Mouse (Mus musculus) thymus, postnatal 0 days (tissue): Measurements from ENCODE around the gene Kcnj12. TPM values are rescaled to one million over a fixed set of nuclear protein-coding genes. Genes with fewer than 3 reads are reported as not detected.

Experiments
- DNase-seq: peaks from one replicate; pipeline ENCODE4 v3.0.0-alpha.2; 2015; ENCODE audit warnings: low spot score
- polyA plus RNA-seq: library from polyadenylated mRNA; unstranded; fragments of >200 nt; fragmentation: Nextera tagmentation; extraction: Ambion mirVana; gene quantifications from 2 replicates; pipeline ENCODE4 v1.2.1, GENCODE M21; 2015

Kcnj12 gene
- polyA plus RNA-seq, result 0.05 and 0.10 TPM in 2 replicates

- no peak for DNase-seq
These were observed at the start of gene Kcnj12 for GRCm38 (mm10) chr11:61022550-61023391. Kcnj12 (plus strand) TSS chr11:61022564.

GRCm38 (mm10) chr11:60975097-60975496 is 47.3 kb upstream of the Kcnj12 start:
- peak; percentile 42 for DNase-seq

GRCm38 (mm10) chr11:60976234-60976633 is 46.1 kb upstream of the Kcnj12 start:
- DNase-seq, result no peak

DNA sequence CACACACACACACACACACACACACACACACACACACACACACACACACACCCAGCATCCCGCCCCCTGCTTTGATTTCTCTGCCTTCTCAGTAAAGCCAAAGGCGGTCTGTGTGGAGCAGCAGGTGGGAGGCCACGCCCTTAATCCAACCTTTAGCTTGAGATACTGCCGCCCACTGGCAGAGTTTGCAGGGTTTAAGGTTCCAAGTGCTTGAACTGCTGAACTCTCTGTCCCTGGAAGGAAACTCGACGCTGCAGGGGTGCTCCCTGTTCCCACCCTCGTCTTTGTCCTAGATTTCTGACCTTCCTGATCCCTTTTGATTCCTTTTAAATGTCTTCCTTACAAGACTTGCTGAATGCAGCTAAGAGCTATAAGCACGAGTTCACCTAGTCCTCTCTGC is 45.6 kb upstream of the Kcnj12 start:
- DNase-seq, result peak; percentile 62

- no peak for DNase-seq
These were observed 45.2 kb upstream of the Kcnj12 start for GRCm38 (mm10) chr11:60977153-60977552.

DNA sequence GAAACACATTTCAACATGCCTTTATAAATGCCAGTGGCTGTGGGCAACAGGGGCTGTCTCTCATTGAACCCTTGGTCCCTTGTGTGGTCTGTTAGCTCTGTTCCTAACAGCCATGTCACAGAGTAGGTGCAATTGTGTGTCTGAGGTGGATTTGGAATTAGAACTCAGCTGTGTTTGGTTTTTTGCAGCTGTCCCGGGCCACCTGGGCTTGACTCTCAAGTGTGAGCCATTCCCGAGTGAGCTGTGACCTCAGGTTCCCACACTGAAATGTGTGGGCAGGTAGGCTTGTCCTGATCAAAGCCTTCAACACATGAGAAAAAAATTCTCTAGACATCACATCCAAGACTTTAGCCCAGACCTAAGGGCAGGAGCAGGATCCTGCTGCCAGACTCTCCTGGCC is 43.7 kb upstream of the Kcnj12 start:
- no peak for DNase-seq

GRCm38 (mm10) chr11:60979788-60980187 is 42.6 kb upstream of the Kcnj12 start:
- no peak for DNase-seq

DNA sequence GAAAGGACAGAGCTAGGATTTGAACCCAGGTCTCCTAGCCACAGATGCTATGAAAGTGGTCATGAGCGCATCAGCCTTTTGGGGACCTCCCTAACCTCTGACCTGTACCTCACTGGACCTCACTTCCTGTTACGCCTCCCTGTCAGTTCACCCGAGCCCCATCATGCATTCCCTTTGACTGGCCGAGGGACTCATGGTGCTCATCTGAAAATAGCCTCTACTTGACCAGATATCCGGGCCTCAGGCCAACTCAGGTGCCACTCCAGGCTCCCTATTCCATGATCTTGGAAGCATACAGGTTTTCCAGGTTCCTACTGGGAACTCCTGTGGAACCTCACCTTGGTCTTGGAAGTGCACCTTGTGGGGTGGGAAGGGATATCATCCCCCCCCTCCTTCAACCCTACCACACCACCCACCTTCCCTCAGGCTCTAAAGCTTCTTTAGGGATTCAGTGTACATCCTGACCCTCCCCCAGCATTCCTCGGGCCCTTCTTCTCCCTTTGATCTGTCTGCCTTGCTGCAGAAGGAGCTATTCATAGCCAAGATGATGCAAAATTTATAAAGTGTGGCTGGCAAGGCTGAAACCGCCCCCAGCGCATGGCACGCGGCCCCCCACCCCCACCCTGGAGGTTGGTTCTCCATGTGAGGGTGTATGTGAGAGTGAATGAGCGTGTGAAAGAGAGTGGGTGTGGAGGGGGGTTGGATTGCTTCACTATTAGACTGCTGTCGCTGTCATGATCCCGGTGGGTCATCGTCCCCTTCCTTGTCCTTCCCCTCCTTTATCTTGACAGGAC is 40.5 kb upstream of the Kcnj12 start:
- DNase-seq, result no peak

DNA sequence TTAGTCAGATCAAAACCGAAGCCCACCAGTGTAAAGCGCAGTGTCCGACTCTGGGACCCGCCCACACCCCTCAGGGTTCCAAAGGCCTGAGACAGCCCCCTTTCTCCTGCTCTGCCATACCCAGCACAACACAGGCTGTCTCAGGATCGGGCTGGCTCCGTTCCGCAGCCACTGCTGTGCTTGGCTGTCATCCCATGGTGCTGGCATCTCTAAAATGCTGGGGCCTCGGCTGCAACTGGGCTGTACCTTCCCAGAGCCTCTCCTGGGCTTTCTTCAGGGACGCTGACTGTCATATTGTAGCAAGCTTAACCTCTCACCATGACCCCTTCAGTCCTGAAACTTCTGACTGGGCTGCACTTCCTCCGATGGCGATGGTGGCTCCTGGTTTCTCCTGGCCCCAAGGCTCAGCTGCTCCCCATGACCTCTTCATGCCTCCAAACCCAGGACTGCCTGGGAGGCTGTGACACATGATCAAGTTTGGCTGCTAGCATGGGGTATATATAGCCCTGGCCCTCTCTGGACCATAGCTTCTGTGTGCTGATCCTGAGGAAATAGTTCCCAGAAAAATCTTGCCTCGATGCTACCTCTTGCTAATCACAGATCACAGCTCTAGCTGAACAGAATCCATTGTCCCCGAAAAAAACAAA is 37.3 kb upstream of the Kcnj12 start:
- no peak for DNase-seq

DNA sequence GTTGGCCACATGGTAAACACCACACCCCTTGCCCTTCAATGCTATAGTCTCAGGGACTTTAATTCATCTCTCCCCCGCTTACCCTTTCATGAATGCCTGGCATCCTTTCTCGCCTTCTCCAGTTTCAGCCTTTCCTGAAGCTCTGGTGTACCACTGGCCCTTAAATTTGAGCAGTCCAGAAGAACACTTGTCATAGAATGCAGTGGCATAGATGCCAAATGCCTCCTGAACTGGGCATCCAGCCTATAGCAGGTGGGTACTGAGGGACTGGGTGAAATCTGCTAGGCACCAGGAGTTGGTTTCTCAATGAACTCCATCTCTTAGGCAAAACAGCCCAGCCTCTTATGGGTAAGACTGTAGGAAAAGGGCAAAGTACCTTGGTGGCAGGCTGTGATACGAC is 31.9 kb upstream of the Kcnj12 start:
- DNase-seq, result no peak

GRCm38 (mm10) chr11:61002736-61003135 is 19.6 kb upstream of the Kcnj12 start:
- DNase-seq, result no peak

DNA sequence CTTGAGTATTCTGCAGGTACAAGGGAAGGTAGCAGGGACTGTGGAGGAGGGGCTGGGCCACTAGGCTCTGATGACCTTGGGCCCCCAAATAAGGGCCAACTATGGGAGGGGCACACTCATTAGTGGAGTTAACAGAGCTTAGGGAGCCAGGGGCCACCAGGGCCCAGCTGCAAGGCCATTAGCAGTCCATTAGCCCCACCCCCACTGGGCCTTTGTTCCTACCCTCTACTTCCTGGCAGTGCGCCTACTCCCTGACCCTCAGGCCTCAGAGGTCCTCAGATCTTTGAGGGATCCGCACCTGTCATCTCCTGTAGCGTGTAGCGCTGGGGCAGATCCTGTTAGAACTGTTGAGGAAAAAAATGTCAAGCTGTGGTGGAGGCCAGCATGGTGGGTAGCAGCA is 18.3 kb upstream of the Kcnj12 start:
- no peak for DNase-seq

GRCm38 (mm10) chr11:61004781-61005180 is 17.6 kb upstream of the Kcnj12 start:
- DNase-seq, result no peak

DNA sequence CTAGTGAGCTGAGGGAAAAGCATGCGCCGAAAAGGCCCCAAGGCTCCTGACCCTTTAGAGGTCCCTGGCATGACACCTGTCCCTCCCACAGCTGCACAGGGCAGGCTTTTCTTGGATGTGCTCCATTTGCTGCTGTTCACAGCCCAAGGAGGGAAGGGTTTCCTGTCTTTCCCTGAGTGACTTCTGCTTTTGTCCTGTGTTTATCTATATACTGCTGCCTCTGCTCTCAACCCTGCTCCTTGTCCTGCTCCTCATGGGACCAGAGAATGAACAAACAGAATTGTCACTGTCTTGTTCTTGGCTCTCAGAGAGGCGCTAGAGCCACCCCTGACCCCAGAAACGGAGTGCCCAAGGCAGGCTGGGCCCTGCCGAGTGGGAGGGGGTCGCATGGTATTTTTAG is 17.0 kb upstream of the Kcnj12 start:
- no peak for DNase-seq

DNA sequence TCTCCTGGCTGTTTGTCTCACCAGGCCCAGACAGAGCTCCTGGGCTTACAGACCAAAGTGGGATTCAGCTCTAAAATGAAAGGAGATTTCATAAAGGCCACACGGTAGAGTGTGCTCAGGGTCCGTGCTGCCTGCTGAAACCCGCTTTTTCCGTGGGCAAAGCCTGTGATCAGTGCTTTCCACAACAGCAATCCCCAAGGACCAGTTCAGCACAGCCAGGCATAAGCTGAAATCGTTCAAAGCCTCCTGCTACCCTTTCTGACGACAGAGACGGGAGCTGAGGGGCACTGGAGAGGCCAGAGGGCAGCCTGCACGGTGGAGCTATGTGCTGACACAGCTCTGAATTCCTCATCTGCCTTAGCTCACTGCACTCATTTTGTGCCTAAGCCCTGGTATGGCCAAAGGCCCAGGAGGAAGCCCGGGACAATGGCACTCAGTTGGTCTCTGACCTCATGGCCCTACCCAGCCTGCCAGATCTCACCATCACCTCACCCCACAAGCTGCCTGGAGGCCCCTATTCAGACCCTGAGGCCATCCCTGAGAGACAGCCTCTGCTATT is 10.5 kb upstream of the Kcnj12 start:
- DNase-seq, result no peak

DNA sequence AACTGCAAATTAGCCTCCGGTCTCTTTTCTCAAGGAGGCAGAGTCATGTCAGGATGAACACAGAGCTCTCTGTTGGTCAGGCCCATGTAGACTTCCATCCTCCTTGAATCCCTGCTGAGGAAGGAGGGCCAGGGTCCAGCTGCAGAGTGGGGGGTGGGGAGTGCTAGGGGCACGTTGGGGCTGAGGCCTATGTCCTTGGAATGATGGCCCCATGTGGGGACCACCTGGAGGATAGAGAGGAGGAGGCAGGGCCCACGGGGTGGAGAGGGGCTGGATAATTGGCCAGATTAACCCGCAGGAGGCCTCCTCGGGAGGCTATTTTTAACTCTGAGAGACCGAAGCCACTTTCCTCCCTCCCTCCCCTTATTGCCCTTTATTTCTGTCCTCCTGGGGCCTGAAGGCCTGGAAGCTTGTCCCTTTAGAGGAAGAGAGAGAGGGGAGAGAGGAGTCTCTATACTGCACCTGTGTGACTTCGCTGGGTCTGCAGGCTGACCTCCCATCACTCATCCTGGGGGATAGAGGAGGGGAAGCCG is 5.4 kb upstream of the Kcnj12 start:
- DNase-seq, result no peak

- DNase-seq, result no peak
These were observed 1.2 kb upstream of the Kcnj12 start for GRCm38 (mm10) chr11:61021129-61021528.

DNA sequence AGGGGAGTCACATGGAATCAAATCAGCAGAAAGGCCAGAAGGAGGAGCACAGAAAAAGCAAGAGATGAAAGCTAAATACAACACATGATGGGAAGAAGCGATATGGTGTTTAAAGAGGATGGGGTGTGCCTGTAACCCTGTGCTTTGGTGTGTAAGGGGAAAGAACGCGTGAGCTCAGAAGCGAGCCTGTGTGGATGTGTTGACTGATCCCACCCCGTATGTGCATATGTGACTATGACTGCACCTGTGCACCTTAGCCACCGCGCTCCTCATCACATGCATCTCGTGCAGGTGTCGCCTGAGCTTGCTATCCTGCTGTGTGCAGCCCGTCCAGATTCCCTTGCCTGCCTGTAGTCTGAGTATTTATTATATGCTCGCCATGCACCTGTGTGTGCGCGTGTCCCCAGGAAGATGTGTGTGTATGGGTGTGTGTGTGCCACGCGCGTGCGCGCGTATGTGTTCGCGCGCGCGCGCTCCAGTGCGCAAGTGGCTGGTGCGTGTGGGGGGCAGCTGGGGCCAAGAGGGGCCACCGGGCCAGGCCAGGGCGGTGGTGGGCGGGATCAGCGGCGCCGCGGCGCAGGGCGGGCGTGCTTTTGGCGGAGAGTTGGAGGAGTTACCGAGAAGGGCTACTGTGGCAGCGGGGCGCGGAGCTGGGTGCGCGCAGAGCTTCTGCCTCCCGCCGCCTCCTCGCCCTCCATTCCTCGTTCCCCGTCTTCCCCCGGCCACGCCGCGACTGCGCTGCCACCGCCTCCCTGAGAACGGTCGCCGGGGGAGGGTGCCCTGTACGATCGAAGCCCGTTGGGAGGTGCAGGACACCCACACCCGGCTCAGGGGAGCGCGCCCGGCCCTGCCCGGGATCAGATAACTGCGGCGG is 451 bp upstream of the Kcnj12 start:
- DNase-seq, result no peak

DNA sequence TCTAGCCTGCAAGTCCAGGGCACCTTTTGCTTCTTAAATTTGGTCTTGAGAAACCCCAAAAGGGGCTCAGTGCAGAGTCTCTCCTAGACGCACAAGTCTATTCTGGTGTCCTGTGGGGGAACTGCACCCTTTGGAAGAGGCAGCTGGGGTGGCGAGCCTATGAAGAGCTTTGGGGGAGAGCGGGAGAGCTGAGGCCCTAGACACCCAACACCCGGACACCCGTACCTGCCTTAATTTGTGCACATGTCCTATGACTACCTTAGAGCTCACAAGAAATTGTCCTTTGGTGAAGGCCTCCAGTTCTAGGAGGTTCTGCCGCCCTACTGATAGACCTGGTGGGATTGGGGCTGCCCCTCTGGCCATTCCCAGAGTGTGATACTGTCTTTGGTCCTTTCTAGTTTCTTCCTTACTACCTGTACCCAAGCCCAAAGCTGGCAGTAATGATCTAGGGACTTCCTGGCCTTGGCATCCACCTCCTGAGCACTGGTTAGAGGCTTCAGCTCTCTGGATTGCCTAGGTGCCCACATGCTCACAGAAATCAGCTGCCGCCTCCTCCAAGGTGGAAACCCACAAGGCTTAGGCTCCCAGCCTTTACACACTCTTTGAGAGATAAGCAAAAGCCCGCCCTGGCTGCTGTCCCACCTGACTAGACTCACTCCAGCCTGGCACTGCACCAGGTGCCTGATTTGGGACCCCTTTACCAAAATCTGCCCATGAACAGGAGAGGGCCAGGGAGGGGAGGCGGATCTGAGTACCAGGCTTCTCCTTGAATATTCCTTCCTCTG is 1.2 kb downstream of the Kcnj12 start:
- no peak for DNase-seq

DNA sequence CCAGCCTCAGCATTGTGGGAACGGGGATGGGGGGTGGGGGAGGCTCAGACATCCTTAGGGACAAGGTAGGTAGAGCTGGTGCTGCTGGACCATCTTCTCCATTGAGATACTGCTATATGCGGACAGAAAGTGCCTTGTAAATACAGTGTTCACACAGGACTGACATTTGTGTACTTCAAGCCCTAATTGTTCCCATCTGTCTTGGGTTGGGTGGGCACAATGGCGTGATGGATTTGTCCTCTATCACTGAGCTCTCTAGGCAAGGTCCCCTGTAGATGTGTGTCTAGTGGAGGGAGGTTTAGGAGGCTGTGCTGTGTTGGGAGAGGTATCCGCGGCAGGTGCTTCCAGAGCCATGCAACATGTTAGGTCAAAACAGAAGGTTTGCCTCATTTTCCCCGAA is 2.0 kb downstream of the Kcnj12 start:
- no peak for DNase-seq
